Comparison of ENCODE assay signal across 8 mouse cellular contexts in the genomic region with DNA sequence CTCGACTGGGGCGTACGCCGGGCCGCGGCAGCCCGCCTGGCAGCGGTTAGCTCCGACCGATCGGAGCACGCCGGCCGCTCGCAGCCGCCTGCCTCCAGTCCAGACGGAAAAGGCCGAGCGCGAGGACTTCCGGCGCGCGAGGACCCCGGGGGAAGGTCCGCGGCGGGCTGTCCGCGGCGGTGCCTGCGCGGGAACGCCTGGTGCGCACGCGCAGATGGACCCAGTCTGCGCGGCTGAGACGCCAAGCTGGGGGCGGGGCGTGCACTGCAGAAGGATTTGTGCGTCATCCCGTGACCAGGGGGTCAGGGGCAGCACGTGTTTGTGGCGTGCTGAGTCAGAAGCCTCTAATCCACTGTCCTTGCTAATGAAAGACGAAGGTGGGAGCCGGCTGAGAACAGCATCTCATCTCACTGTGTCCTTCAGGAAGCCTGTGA. TPM values are rescaled to one million over a fixed set of nuclear protein-coding genes. Genes with fewer than 3 reads are reported as not detected.
A peak's percentile ranks its signal among the peaks of the same experiment; 100 is the strongest.
DNase-seq lines count a peak whose midpoint lies in the region; ATAC-seq lines count a peak whose summit lies in the region.

Gene Tomm20, minus strand, starts transcription at position 115 of the 434 bp plus-strand sequence.

- no peaks in the 10 kb centered on the region for H3K9me3 ChIP-seq in hindbrain, embryonic 12.5 days (replicated peaks)

- peak; percentile 94 for ATAC-seq in hindbrain, embryonic 12.5 days (ENCODE audit: low FRiP score)

- peak within 1 kb of the TSS; percentile 94 for H3K9ac ChIP-seq in hindbrain, embryonic 12.5 days

- H3K27me3 ChIP-seq in hindbrain, embryonic 12.5 days: no peaks in the 10 kb centered on the region

- H3K4me1 ChIP-seq in hindbrain, embryonic 12.5 days: peaks cover 19% of the 10 kb centered on the region

- H3K4me3 ChIP-seq in hindbrain, embryonic 12.5 days: peak within 1 kb of the TSS; percentile 89

- WGBS in hindbrain, embryonic 12.5 days: under 1% methylated on average over 48 of the region's 48 CpGs

- peak; percentile 98 for DNase-seq in Muller cell, postnatal 12 days (ENCODE audit: inconsistent ontology term)
- peak; percentile 97 for DNase-seq in cerebellum, adult 9-11 months
- DNase-seq in frontal cortex, postnatal 10 days (ENCODE audit: low spot score in 2 of 2): peak; percentile 94 to 97
- peak; percentile 96 to 97 for DNase-seq in layer of hippocampus, postnatal 14 days (ENCODE audit: low spot score in 2 of 2)
- peak; percentile 96 for DNase-seq in lung, postnatal 14 days
- peak; percentile 99 for DNase-seq in retina, adult 2 months (ENCODE audit: low read depth, low spot score)
- DNase-seq in thymus, postnatal 36 days: peak; percentile 91 to 92

- H3K27ac ChIP-seq in hindbrain, embryonic 12.5 days: peak within 1 kb of the TSS; percentile 82

- H3K4me2 ChIP-seq in hindbrain, embryonic 12.5 days (replicated peaks): peak within 1 kb of the TSS; percentile 84

- H3K36me3 ChIP-seq in hindbrain, embryonic 12.5 days: peaks cover 23% of the 10 kb centered on the region

RNA-seq across cellular contexts. Expression of gene Tomm20, which starts in this region (rescaled TPM):
- polyA plus RNA-seq in hindbrain, embryonic 12.5 days (2016; fragmentation: Nextera tagmentation; extraction: Ambion mirVana): 181 and 182 TPM in 2 replicates
- 100 to 1,000 TPM; 165 to 178 TPM for total RNA-seq in layer of hippocampus, postnatal 14 days (2021)

Comparison
In these comparisons a context has a peak if more than half of its experiments do, and no peak if none do; other contexts are left out.
1. Peak in every context shown above with its lines: DNase-seq, ATAC-seq, H3K4me3 ChIP-seq and H3K27ac ChIP-seq.